Mouse (Mus musculus): Measurements from ENCODE around the gene Klf8.
A peak's percentile ranks its signal among the peaks of the same experiment; 100 is the strongest.
"Not testable (repeated sequence)": the region's sequence is repeated elsewhere in the genome, so short reads cannot be mapped to it uniquely, and the experiment has no call there.

Klf8 gene

GRCm38 (mm10) chrX:153237304-153237919 lies at the start of gene Klf8:
TSS of gene Klf8 (plus strand) at chrX:153237466.
- DNase-seq (ENCODE audit: low read depth) = no peak

GRCm38 (mm10) chrX:153199185-153199584 lies 38.1 kb upstream of the Klf8 start:
- DNase-seq (ENCODE audit: low read depth) = not testable (repeated sequence)

- DNase-seq (ENCODE audit: low read depth) = no peak
Observed at GRCm38 (mm10) chrX:153211101-153211500, 26.2 kb upstream of the Klf8 start.

GRCm38 (mm10) chrX:153231240-153231639 lies 6.0 kb upstream of the Klf8 start:
- DNase-seq (ENCODE audit: low read depth) = no peak

GRCm38 (mm10) chrX:153233255-153233654 lies 4.0 kb upstream of the Klf8 start:
- DNase-seq (ENCODE audit: low read depth) = no peak

- DNase-seq (ENCODE audit: low read depth) = peak; percentile 1
Observed at GRCm38 (mm10) chrX:153237920-153238504, 746 bp downstream of the Klf8 start.

GRCm38 (mm10) chrX:153254256-153254655 lies 17.0 kb downstream of the Klf8 start:
- no peak for DNase-seq (ENCODE audit: low read depth)

- DNase-seq (ENCODE audit: low read depth) = no peak
Observed at GRCm38 (mm10) chrX:153255504-153255903, 18.2 kb downstream of the Klf8 start.

GRCm38 (mm10) chrX:153282185-153282584 lies 44.9 kb downstream of the Klf8 start:
- no peak for DNase-seq (ENCODE audit: low read depth)

GRCm38 (mm10) chrX:153311356-153311755 lies 74.1 kb downstream of the Klf8 start:
- no peak for DNase-seq (ENCODE audit: low read depth)

GRCm38 (mm10) chrX:153323105-153323504 lies 85.8 kb downstream of the Klf8 start:
- DNase-seq (ENCODE audit: low read depth) = no peak

GRCm38 (mm10) chrX:153334140-153334539 lies 96.9 kb downstream of the Klf8 start:
- DNase-seq (ENCODE audit: low read depth) = not testable (repeated sequence)

GRCm38 (mm10) chrX:153359331-153360215 lies 122.3 kb downstream of the Klf8 start:
- no peak for DNase-seq (ENCODE audit: low read depth)

- no peak for DNase-seq (ENCODE audit: low read depth)
Observed at GRCm38 (mm10) chrX:153360216-153360590, 122.9 kb downstream of the Klf8 start.

GRCm38 (mm10) chrX:153360666-153361269 lies 123.5 kb downstream of the Klf8 start:
- no peak for DNase-seq (ENCODE audit: low read depth)

GRCm38 (mm10) chrX:153366754-153367153 lies 129.5 kb downstream of the Klf8 start:
- DNase-seq (ENCODE audit: low read depth) = peak; percentile 53

GRCm38 (mm10) chrX:153369780-153370179 lies 132.5 kb downstream of the Klf8 start:
- peak; percentile 6 for DNase-seq (ENCODE audit: low read depth)

- DNase-seq (ENCODE audit: low read depth) = no peak
Observed at GRCm38 (mm10) chrX:153375105-153375504, 137.8 kb downstream of the Klf8 start.

- DNase-seq (ENCODE audit: low read depth) = no peak
Observed at GRCm38 (mm10) chrX:153381753-153382152, 144.5 kb downstream of the Klf8 start.

- peak; percentile 50 for DNase-seq (ENCODE audit: low read depth)
Observed at GRCm38 (mm10) chrX:153389291-153389690, 152.0 kb downstream of the Klf8 start.

- no peak for DNase-seq (ENCODE audit: low read depth)
Observed at GRCm38 (mm10) chrX:153417067-153417466, 179.8 kb downstream of the Klf8 start.

- peak; percentile 60 for DNase-seq (ENCODE audit: low read depth)
Observed at GRCm38 (mm10) chrX:153433659-153434293, 196.5 kb downstream of the Klf8 start.

Data from NIH3T3 (cell line).